Mouse (Mus musculus): ENCODE results near the gene Ccng2. TPM values are rescaled to one million over a fixed set of nuclear protein-coding genes. Genes with fewer than 3 reads are reported as not detected.

The Ccng2 gene
- polyA plus RNA-seq, 1 experiment from 2014 or later, result 44.5 TPM

DNA sequence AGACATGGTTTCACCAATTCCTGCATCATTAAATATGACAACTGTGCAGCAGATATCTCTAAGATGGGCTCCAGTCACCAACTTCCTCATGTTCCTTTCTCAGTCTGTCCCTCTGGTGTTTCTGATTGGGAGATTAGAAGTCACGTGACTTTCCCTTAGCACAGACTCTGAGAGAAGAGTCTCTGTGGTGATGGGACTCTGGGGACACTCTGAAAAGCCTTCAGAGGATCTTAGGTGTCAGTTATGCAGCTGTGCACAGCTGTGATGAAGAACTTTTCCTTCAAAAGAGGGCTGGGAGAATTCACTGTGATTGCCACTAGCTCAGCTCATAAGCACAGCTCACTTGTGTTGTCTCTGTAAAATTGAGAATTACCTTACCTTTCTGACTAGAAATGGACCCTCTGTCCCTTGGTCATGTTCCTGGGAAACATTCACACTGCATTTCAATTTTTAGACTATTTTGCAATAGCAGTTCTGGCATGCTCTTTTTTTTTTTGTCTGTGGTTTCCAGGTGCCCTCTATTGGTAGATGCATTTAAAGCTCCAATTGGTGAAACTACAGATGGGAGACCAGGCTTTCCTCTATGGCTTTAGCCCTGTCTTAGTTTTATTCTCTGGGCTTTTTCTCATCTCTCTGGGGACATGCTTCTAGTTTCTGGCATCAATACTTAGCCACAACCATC lies 56.4 kb downstream of the Ccng2 start:
- no peaks in the 10 kb centered on the region for H3K36me3 ChIP-seq
- no peaks in the 10 kb centered on the region for H3K27me3 ChIP-seq (ENCODE audit: low read depth, poor library complexity, severe bottlenecking)
- no peaks in the 10 kb centered on the region for H3K4me1 ChIP-seq
- DNase-seq (ENCODE audit: low spot score), result no peak
- no peaks in the 10 kb centered on the region for H3K9me3 ChIP-seq (replicated peaks)
- H3K27ac ChIP-seq (replicated peaks), result no peak overlapping the region
- 66% methylated on average over 1 of the region's 1 CpGs for WGBS
- H3K4me3 ChIP-seq, result no peak overlapping the region

Other genes starting within 250 kb of the Ccng2 start
- gene Sowahb, start 222.2 kb upstream of the Ccng2 start, polyA plus RNA-seq (2016; fragmentation: Nextera tagmentation; extraction: Ambion mirVana), result 0.12 and 0.26 TPM in 2 replicates
- 251 and 274 TPM in 2 replicates for gene Sept11, start 173.8 kb upstream of the Ccng2 start, polyA plus RNA-seq (2016; fragmentation: Nextera tagmentation; extraction: Ambion mirVana)
- 105 and 115 TPM in 2 replicates for gene Ccni, start 60.8 kb upstream of the Ccng2 start, polyA plus RNA-seq (2016; fragmentation: Nextera tagmentation; extraction: Ambion mirVana)
- gene 2010109A12Rik, start 60.7 kb upstream of the Ccng2 start, polyA plus RNA-seq (2016; fragmentation: Nextera tagmentation; extraction: Ambion mirVana), result 2.7 and 3.0 TPM in 2 replicates

Data from midbrain, embryonic 10.5 days (tissue).